Mouse (Mus musculus): ENCODE data around the gene Ptprj.

GRCm38 (mm10) chr2:90476792-90477191 lies 103.7 kb downstream of the Ptprj start:
- TF ChIP-seq CTCF (IDR thresholded peaks at IDR 0.05; ENCODE audit: insufficient read depth, low read depth, low read length) = no peak
- no peak for TF ChIP-seq POLR2A (IDR thresholded peaks at IDR 0.05; ENCODE audit: insufficient read depth, low read depth, low read length)

All from olfactory bulb, adult 2 months (tissue).